Mouse (Mus musculus) lung, adult 2 months (tissue): Measurements from ENCODE around the gene Rora. TPM values are rescaled to one million over a fixed set of nuclear protein-coding genes. Genes with fewer than 3 reads are reported as not detected.

Experiments
- DNase-seq: peaks from one replicate; pipeline ENCODE4 v3.0.0; 2022
- H3K4me1 ChIP-seq: fragments of 200-500 bp; 2 replicates; pipeline ENCODE4 v1.6.1; 2011; ENCODE audit warnings: low read length; ENCODE audit not compliant: control insufficient read depth, insufficient read depth
- H3K4me3 ChIP-seq: fragments of 200-500 bp; replicated peaks from 2 replicates; pipeline ENCODE3; 2011; ENCODE audit warnings: low read depth, mild to moderate bottlenecking, control low read depth, low read length; ENCODE audit errors: extremely low read depth
- CTCF ChIP-seq: fragments of 200-500 bp; IDR thresholded peaks from 2 replicates; pipeline ENCODE4 v1.5.1; 2011; ENCODE audit warnings: mild to moderate bottlenecking, low read length, control low read depth; ENCODE audit not compliant: insufficient read depth
- POLR2A ChIP-seq: fragments of 200-500 bp; IDR thresholded peaks from 2 replicates; pipeline ENCODE4 v1.6.1; 2011; ENCODE audit warnings: low read depth, mild to moderate bottlenecking, control low read depth, low read length, borderline replicate concordance; ENCODE audit errors: extremely low read depth
- whole genome bisulfite sequencing: fragments of 180-500 bp; shearing (Covaris S2); methylation state at CpG from one replicate; pipeline ENCODE4 v1.1.7; 2018; 5-methylcytosine and 5-hydroxymethylcytosine counted together
- polyA plus RNA-seq: library from polyadenylated mRNA; depleted of rRNA; stranded (reverse); fragments of >200 nt; gene quantifications from 2 replicates; pipeline ENCODE4 v1.2.3, GENCODE M21; 2012

Rora gene
- polyA plus RNA-seq, 1 experiment, result 17.8 TPM

GRCm38 (mm10) chr9:68976136-68976535 lies 322.6 kb downstream of the Rora start:
- TF ChIP-seq CTCF (no peak), POLR2A (no peak)
- no peak for DNase-seq
- WGBS, result 83% methylated on average over 5 of the region's 5 CpGs
- no peaks in the 10 kb centered on the region for H3K4me1 ChIP-seq
- H3K4me3 ChIP-seq, result no peak overlapping the region

- 87% methylated on average over 4 of the region's 4 CpGs for WGBS
- Histone ChIP-seq H3K4me1 (no peaks in the 10 kb centered on the region), H3K4me3 (no peak overlapping the region)
- DNase-seq, result no peak
- TF ChIP-seq CTCF (no peak), POLR2A (no peak)
Measured at GRCm38 (mm10) chr9:68976851-68977250, 323.3 kb downstream of the Rora start.

GRCm38 (mm10) chr9:68978656-68979055 lies 325.1 kb downstream of the Rora start:
- Histone ChIP-seq H3K4me1 (no peaks in the 10 kb centered on the region), H3K4me3 (no peak overlapping the region)
- no peak for DNase-seq
- 84% methylated on average over 4 of the region's 4 CpGs for WGBS
- TF ChIP-seq CTCF (no peak), POLR2A (no peak)

- DNase-seq, result no peak
Measured at GRCm38 (mm10) chr9:68980041-68980440, 326.5 kb downstream of the Rora start.

GRCm38 (mm10) chr9:68985046-68985445 lies 331.5 kb downstream of the Rora start:
- WGBS, result 87% methylated on average over 6 of the region's 6 CpGs
- no peaks in the 10 kb centered on the region for H3K4me1 ChIP-seq
- no peak overlapping the region for H3K4me3 ChIP-seq
- no peak for DNase-seq
- TF ChIP-seq POLR2A, result no peak

More at GRCm38 (mm10) chr9:68980041-68980440, 326.5 kb downstream of the Rora start:
- H3K4me3 ChIP-seq, result no peak overlapping the region
- TF ChIP-seq CTCF (no peak), POLR2A (no peak)
- no peaks in the 10 kb centered on the region for H3K4me1 ChIP-seq
- 75% methylated on average over 4 of the region's 4 CpGs for WGBS

GRCm38 (mm10) chr9:68985796-68986195 lies 332.2 kb downstream of the Rora start:
- no peak overlapping the region for H3K4me3 ChIP-seq
- 87% methylated on average over 3 of the region's 3 CpGs for WGBS
- TF ChIP-seq CTCF (no peak), POLR2A (no peak)
- DNase-seq, result no peak
- H3K4me1 ChIP-seq, result no peaks in the 10 kb centered on the region; the same call in 1 of the 2 replicates

- Histone ChIP-seq H3K4me3 (no peak overlapping the region), H3K4me1 (no peaks in the 10 kb centered on the region; the same call in 1 of the 2 replicates)
- 92% methylated on average over 6 of the region's 6 CpGs for WGBS
- DNase-seq, result no peak
- TF ChIP-seq POLR2A (no peak), CTCF (no peak)
Measured at GRCm38 (mm10) chr9:68987290-68988042, 333.9 kb downstream of the Rora start.

- Histone ChIP-seq H3K4me3 (no peak overlapping the region), H3K4me1 (no peaks in the 10 kb centered on the region; the same call in 1 of the 2 replicates)
- TF ChIP-seq POLR2A (no peak), CTCF (no peak)
- no peak for DNase-seq
- WGBS, result 60% methylated on average over 13 of the region's 13 CpGs
Measured at GRCm38 (mm10) chr9:68988162-68988911, 334.8 kb downstream of the Rora start.

GRCm38 (mm10) chr9:68989885-68990449 lies 336.4 kb downstream of the Rora start:
- 66% methylated on average over 7 of the region's 7 CpGs for WGBS
- TF ChIP-seq POLR2A, result no peak
- no peak for TF ChIP-seq CTCF
- H3K4me3 ChIP-seq, result no peak overlapping the region
- H3K4me1 ChIP-seq, result no peaks in the 10 kb centered on the region; the same call in 1 of the 2 replicates
- no peak for DNase-seq

- WGBS, result 59% methylated on average over 2 of the region's 2 CpGs
- no peak for DNase-seq
- no peak overlapping the region for H3K4me3 ChIP-seq
- H3K4me1 ChIP-seq, result no peaks in the 10 kb centered on the region; the same call in 1 of the 2 replicates
- TF ChIP-seq CTCF (no peak), POLR2A (no peak)
Measured at GRCm38 (mm10) chr9:68993881-68994280, 340.3 kb downstream of the Rora start.
